Mouse (Mus musculus) thymus, postnatal 14 days (tissue): ENCODE measurements around the gene Rps6ka5.
A peak's percentile ranks its signal among the peaks of the same experiment; 100 is the strongest.

ENCODE experiments used
- DNase-seq: peaks from one replicate; pipeline ENCODE4 v3.0.0; 2021

Gene Rps6ka5

DNA sequence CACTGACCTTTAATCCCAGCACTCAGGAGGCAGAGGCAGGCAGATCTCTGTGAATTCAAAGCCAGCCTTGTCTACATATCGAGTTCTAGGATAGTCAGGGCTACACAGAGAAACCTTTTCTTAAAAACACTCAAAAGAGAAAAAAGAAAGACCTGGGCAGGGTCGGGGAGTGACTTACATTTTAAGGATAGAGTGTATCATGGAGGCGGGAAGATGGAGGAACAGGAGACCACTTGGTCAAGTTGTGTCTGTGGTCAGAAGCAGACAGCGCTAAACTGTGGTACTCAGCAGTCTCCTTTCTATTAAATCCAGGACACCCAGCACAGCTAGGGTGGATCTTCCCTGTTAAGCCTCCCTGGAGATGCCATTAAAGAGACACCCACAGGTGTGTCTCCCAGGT is at the start of gene Rps6ka5:
Gene Rps6ka5 (minus strand): TSS at position 333 of the 400 bp plus-strand sequence.
- no peak for DNase-seq

DNA sequence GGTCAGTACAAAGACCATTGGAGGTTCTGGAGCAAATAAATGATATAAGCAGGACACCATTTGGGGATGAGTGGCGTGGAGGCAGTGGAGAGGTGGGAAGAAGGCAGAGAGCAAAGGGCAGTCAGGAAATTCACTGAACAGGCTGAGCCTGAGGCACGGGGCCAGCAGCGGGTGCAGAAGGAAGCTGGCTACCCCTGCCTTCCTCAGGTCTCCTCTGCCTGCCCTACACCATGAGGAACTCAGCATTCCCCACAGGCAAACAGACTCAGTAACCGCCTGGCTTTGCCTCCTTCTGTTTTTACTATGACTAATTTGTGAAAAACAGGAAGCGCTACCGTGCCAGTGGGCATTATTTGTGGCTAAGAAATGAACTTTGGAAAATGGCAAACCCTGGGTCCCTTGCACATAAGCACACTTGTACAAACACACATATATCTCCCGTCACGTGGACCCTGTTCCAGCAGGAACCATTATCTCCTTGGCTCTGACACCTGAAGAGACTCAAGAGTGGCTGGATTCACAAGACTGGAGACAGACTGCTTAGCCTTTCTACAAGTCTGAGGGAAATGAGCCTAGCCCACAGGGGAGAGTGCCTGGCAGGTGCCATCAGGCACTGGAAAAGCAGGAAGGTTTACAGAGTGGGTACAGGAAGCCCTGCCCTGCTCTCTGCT is 49.3 kb upstream of the Rps6ka5 start:
- no peak for DNase-seq

DNA sequence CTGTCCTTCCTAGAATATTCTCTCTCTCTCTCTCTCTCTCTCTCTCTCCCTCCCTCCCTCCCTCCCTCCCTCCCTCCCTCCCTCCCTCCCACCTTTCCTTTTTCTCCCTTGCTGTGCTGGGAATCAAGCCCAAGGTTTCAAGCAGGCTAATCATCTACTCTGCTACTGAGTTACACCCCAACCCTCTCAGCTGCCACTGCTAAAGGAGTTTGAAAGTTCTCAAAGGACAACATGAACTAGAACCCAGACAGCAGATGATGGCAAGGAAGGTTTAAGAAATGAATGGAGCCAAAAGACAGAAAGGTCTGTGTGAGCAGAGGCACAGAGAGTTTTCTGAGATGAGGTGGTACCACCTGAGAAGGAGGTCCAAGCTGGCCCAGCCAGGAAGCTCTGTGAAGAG is 48.5 kb upstream of the Rps6ka5 start:
- no peak for DNase-seq

- DNase-seq, result no peak
Observed at GRCm38 (mm10) chr12:100774756-100775155, 48.0 kb upstream of the Rps6ka5 start.

- DNase-seq, result peak; percentile 45
Observed at GRCm38 (mm10) chr12:100772230-100772984, 45.6 kb upstream of the Rps6ka5 start.

DNA sequence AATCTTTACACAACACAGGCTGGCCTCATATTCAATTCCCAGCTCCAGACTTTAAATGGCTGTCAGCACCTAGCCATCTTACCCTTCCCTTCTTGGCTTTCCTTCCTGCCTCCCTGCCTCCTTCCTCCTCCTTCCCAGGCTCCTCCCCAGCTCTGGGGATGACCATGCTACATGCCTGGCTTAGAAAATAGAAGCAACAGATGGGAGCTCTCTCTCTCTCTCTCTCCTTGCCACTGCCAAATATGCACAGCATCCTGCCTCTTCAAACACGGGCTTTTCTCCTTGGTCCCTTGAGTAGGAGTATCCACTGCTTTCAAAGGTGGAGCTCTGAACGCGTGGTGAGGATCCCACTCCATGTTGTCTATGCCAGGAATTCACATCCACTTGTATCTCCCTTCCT is 44.0 kb upstream of the Rps6ka5 start:
- DNase-seq, result no peak

- no peak for DNase-seq
Observed at GRCm38 (mm10) chr12:100769871-100770270, 43.1 kb upstream of the Rps6ka5 start.

GRCm38 (mm10) chr12:100764329-100765018 is 37.7 kb upstream of the Rps6ka5 start:
- no peak for DNase-seq

DNA sequence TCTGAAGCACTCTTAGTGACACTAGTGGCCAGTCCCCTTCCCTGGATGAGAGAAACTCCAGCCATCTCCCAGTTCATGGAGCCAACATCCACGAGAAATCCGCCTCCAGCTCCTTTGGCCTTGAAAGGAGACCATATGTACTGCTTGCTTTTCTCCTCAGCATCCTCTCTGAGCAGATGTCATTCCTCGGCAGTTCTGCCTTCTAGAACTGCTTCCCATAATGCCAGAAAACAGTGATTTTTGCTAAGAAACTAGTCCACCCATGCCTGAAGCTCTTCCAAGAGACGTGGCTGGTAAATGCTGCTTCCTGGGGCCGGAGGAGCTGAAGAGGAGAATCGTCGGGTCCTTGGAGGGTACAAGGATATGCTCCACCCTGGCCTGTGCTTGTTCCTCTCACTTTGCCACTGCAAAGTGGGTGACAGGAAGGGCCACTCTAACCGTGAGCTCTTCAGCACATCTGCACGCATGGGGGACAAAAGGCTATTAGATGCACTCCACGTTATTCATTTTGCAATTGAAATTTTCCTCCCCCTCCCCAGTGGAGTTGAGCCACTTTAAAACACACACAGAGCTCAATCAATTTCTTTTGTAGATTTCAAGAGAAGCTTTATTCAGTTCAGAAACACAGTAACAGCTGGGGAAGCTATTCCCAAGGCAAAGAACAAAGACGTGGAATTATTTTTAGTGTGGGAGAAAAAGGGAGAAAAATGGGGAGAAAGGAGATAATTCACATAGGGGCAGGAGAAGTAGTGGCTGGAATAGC is 36.1 kb upstream of the Rps6ka5 start:
- DNase-seq, result no peak

DNA sequence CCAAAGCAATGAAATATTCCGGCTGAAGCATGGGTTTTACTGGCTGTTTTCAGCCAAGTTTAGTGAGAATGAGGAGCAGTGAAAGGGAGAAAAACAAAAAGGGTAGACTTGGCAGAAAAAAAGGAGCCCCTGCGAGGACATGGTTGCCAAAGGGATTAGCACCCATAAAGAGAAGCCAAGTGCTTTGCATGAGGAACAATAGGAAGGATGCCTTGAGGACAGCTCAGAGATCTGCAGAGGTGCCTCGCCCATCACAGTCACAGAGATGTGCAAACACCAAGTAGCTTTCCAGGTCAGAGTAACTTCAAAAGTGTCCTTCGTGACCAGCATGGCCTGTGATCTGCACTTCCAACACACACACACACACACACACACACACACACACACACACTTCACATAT is 30.6 kb upstream of the Rps6ka5 start:
- DNase-seq, result no peak

DNA sequence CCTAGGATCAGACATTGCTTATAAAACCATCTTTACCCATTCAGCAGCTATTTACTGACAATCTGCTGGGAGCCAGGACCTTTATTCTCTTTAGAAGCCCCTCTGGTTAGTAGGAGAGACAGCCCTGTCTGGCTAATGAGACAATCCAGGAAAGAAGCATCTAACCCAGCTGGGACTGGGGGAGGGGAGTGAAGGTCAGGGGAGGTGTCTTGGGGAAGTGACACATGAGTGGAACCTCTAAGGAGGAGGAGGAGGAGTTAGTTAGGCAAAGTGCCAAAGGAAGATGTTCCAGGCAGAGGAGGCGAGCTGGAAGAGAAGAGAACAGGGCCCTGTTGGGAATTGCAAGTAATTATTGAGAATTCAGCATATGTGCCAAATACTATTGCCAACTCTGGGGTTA is 26.9 kb upstream of the Rps6ka5 start:
- no peak for DNase-seq

DNA sequence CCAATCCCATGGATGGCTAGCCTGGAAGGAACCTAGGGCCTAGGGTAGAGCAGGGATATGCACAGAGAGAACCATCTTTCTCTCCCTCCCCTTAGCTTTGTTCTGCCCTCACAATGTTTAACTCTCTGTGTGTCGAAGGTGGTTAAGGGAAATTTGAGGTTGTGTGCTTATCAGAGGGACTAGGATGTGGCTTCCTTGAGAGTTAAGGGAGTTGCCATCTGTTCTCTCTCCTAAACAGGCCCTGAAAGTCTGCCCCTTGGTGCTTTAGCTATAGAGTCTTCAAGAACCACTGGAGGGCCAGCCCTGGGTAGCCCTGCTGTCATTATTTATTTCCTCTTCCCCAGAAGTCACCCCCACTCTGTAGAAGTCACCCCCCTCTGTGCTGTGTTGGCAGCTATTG is 26.2 kb upstream of the Rps6ka5 start:
- no peak for DNase-seq

DNA sequence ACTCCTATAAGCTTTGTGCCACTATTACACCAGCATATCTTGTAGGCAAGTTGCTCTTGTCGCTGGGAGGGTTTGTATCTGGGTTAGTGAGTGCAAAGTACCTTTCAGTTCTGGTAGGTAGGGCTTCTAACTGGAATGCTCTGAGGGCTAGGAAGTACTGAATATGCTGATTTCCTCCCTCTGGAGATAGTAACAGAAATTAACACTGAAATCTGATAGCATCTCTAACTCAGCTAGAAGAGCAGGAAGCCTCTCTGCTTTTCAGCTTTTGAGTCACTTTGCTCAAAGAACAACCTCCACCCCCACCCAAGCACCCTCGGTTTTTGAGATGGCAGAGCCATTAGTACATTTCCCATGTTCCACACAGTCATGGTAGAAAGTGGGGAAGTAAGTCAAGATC is 15.7 kb upstream of the Rps6ka5 start:
- DNase-seq, result no peak

- no peak for DNase-seq
Observed at GRCm38 (mm10) chr12:100740313-100740712, 13.5 kb upstream of the Rps6ka5 start.

- DNase-seq, result no peak
Observed at GRCm38 (mm10) chr12:100739011-100739570, 12.3 kb upstream of the Rps6ka5 start.

DNA sequence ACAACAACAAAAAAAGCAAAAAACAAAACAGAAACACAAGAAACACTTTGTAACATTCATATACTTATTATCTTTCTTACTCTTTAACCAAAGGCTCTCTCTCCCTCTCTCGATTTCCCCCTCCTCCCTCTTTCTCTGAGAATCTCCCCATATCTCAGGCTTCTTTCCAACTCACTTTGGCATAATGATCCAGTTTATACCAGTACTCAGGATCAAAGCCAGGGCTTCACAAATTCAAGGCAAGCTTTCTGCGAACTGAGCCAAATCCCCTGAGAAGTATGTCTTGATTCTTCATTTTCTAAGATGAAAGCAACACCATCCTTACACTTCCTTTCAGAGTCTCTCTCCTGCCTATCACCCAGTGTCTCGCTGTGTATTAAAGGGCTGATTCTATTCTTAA is 11.7 kb upstream of the Rps6ka5 start:
- DNase-seq, result no peak

GRCm38 (mm10) chr12:100735581-100735980 is 8.8 kb upstream of the Rps6ka5 start:
- DNase-seq, result no peak

DNA sequence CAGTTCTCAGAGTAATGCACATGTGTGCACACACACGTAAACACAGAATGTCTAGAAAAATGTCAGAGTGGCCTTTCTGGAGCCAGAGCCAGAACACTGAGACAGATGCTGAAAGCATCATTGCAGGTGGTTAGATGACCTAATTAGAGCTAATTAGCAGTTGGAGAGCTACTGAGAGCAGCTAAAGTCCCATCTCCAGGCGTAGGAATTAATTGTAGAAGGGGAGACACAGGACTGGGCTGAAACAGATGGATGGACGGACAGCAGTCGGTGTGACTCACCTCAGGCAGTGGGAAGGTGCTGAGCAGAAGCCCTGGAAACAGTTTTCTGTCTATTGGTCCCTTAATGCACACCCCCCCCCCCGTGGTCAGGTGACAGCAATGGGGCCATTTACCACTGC is 8.4 kb upstream of the Rps6ka5 start:
- no peak for DNase-seq

DNA sequence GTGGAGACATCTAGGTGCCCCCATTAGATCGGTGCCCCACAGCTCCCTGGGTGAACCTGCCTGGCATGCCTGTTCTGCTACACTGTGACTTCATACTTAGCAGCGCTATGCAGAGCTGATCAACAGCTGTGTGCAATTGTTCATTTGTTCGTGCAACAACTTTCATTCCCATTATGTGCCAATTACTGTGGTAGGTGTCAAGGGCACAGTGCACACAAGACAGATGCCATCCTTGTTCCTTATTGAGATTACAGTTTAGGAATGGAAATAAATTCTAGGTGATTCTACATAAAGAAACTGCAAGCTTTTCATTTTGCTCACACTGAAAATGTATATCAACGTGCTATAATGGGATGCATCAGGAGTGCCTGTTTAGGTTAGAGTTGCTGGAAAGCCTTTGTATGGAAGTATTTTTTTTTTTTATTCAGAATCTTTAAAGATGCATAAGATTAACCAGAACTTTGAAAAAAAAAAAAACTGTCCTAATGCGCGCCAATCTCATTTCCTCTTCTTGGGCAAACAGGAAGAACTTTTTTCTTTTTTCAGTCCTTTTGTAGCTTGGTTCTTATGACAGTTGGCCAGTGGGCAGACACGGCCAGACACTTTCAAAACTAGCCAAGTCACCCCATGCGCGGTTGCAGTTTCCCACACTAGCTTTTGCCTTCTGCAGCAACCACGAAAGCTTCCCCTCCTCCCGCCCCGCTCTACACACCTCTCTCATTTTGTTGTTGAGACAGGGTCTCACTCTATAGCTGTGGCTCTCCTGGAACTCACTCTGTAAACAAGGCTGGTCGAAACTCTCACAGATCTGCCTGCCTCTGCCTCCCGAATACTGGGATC is 2.1 kb upstream of the Rps6ka5 start:
- peak; percentile 56 for DNase-seq

DNA sequence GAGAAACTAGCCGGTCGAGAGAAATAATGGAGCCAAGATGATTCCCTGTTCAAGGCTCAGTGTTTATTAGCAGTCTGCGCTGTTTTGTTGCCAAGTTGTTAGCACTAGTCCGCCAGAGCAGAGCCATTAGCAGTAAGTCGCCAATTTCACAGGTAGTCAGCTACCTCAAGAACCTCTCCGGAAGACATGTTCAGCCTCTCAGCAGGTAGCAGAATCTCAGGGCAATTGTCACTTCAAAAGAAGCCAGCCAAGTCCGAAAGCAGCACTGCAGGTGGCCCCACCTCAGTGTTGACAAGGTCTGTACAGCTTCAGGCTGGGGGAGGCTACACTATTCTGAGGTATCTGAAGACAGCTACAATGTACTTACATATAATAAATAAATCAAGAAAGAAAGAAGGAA is 1.1 kb upstream of the Rps6ka5 start:
- DNase-seq, result no peak

GRCm38 (mm10) chr12:100725458-100725786 is 1.4 kb downstream of the Rps6ka5 start:
- DNase-seq, result no peak
